Mouse (Mus musculus): ENCODE measurements at regions not wholly inside any gene's neighbourhood (a gene's known extent, or its start where the extent isn't known, plus 50 kb on each side); places are given as distances from the start of the nearest gene placed in this dataset.

DNA sequence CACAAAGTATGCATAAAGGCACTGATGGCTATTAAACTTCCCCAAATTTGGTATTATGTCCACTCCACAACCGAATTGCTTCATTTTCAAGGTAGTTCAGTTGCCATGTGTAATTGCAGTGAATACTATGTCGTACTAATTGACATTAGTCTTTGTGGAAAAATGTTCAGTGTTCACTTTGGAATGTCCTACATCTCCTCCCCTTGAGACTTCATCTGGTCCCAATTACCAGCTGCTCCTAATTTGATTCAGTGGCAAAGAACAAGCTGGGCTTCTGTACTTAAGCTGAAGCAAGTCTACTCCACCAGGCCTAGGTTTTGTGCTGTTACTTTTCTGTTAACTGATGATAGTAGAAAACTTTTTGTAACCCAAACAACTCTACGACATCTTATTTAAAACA, 485.6 kb downstream of the Col12a1 start:
- TF ChIP-seq CTCF (IDR thresholded peaks at IDR 0.05) (no peak), EP300 (IDR thresholded peaks at IDR 0.05; ENCODE audit: insufficient read depth, low read depth, low read length) (no peak)

All from heart, adult 2 months (tissue).